Mouse (Mus musculus): ENCODE results near the gene Pgf. TPM values are rescaled to one million over a fixed set of nuclear protein-coding genes. Genes with fewer than 3 reads are reported as not detected.
A peak's percentile ranks its signal among the peaks of the same experiment; 100 is the strongest.

Gene Pgf
- total and polyA plus RNA-seq, 2 experiments from 2014 or later: 3.6 to 5.0 TPM

DNA sequence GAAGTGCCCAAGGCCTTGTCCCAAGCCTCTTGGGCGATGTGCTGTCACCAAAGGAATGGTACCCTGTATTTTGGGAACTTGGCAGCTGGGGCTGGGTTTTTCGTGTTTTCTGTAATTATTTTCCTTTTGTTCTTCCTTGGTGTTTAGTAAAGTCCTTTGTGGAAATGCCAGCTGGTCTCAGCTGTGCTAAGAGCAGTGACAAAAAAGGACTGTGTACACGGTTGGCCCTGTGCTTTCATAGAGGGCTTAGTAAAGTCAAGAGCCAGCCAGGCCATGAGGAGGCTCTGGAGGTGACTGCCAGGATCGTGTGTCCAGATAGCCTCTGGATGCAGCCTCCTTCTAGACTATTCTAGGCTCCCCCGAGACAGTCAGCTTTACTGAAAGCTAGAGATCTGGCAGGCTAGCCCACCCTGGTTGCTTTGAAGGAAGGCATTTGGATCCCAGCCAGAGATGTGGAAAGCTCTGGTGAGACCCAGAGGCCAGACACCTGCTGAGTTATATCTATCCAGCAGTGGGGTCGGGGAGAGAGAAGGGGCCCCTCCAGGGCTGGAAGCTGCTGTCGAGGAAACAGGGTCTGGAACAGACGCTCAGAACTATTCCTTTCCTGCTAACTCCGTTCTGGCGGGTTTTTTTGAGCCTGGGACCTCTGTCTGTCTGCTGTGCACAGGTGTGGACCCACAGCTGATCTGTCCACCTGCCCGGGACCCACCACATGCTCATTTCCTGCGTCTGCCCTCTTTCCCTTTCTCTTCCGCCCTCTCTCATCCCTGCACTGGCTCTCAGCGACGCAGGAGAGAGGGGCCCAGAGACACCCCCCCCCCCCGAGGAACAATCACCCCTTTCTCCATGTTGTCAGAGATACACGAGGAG is 4.1 kb upstream of the Pgf start:
- WGBS: 19% methylated on average over 16 of the region's 17 CpGs
- ATAC-seq (ENCODE audit: insufficient read depth, low read depth) (no peak), DNase-seq (ENCODE audit: low spot score) (no peak)
- H3K4me3 ChIP-seq (ENCODE audit: low read depth, low read length): no peak overlapping the region
- no peaks in the 10 kb centered on the region for H3K36me3 ChIP-seq (replicated peaks; ENCODE audit: control insufficient read depth, insufficient read depth, low read length)
- no peak overlapping the region for H3K27ac ChIP-seq (ENCODE audit: low read depth)
- no peaks in the 10 kb centered on the region for H3K9me3 ChIP-seq (replicated peaks; ENCODE audit: control insufficient read depth, low read length)
- H3K4me2 ChIP-seq (ENCODE audit: low read depth, low read length): no peak overlapping the region
- H3K27me3 ChIP-seq (ENCODE audit: control insufficient read depth, insufficient read depth, low read length): 0 out of 2 replicates have a peak, but pooled peaks cover 4% of the 10 kb centered on the region
- TF ChIP-seq EP300 (IDR thresholded peaks at IDR 0.05; ENCODE audit: low read depth) (no peak), CTCF (IDR thresholded peaks at IDR 0.05; ENCODE audit: low read depth) (no peak)
- H3K9ac ChIP-seq (replicated peaks; ENCODE audit: low read depth, low read length): no peak overlapping the region
- peaks cover 22% of the 10 kb centered on the region for H3K4me1 ChIP-seq (ENCODE audit: control insufficient read depth, insufficient read depth)

DNA sequence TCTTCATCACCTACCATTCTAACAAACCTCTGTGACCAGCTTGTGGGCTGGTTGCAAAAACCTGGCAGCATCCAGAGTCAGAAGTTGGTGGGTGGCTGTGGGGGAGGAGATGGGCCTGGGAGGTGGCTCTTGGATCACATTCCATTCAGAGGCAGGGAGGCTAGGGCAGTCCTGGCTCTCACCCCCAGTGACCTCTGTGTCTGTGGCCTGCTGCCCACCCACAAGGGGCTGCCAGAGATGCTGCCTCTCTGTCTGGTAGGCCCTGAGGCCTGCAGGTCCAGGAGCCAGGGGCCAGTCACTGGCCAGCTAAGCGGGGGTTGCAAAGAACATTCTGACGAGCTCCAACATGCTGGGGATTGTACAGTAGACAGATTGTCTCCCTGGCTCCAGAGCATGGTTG is 704 bp upstream of the Pgf start:
- DNase-seq (ENCODE audit: low spot score): no peak
- no peak for ATAC-seq (ENCODE audit: insufficient read depth, low read depth)
- H3K36me3 ChIP-seq (replicated peaks; ENCODE audit: control insufficient read depth, insufficient read depth, low read length): no peaks in the 10 kb centered on the region
- no peak overlapping the region for H3K9ac ChIP-seq (replicated peaks; ENCODE audit: low read depth, low read length)
- no peak overlapping the region for H3K27ac ChIP-seq (ENCODE audit: low read depth)
- H3K4me3 ChIP-seq (ENCODE audit: low read depth, low read length): no peak overlapping the region
- 0 out of 2 replicates have a peak, but pooled peaks cover 4% of the 10 kb centered on the region for H3K27me3 ChIP-seq (ENCODE audit: control insufficient read depth, insufficient read depth, low read length)
- H3K4me1 ChIP-seq (ENCODE audit: control insufficient read depth, insufficient read depth): peaks cover 29% of the 10 kb centered on the region
- no peaks in the 10 kb centered on the region for H3K9me3 ChIP-seq (replicated peaks; ENCODE audit: control insufficient read depth, low read length)
- no peak overlapping the region for H3K4me2 ChIP-seq (ENCODE audit: low read depth, low read length)
- no peak for TF ChIP-seq CTCF (IDR thresholded peaks at IDR 0.05; ENCODE audit: low read depth)
- TF ChIP-seq EP300 (IDR thresholded peaks at IDR 0.05; ENCODE audit: low read depth): no peak
- 92% methylated on average over 2 of the region's 2 CpGs for WGBS

DNA sequence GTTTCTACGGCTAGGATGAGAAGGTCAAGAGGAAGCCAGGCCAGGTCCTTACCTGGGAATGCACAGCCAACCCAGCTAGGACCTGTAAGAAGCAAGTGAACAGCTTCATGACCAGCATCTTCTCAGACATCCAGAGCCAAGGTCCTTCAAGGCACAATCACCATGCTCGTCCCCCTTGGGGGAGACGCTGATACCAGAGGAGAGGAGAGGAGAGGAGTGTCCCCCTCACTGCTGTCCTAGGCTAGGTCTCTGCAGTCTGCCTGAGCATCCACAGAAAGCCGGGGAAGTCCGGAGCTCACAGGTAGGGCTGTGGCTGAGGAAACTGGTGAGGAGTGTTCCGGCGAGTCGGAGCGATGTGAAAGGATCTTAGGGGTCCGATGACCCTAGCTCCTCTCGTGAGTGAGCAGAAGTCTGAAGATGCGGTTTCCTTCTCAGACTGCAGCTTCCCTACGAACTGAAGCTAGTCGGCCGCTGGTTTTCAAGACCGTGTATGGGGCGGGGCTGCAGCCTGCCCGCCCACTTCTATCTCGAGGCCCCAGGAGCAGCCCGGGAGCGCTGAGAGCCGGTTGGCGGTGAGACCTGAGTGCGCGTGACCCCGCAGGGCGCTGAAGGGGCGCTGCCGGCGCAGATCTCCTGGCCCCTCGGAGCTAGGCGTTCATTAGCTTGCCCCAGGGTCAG is 605 bp downstream of the Pgf start:
- WGBS: 3% methylated on average over 32 of the region's 32 CpGs
- no peaks in the 10 kb centered on the region for H3K9me3 ChIP-seq (replicated peaks; ENCODE audit: control insufficient read depth, low read length)
- peak overlapping the region; percentile 36 for H3K4me3 ChIP-seq (ENCODE audit: low read depth, low read length)
- H3K4me2 ChIP-seq (ENCODE audit: low read depth, low read length): peak overlapping the region; percentile 60
- H3K9ac ChIP-seq (replicated peaks; ENCODE audit: low read depth, low read length): peak overlapping the region; percentile 6; the same call in 1 of the 2 replicates
- H3K4me1 ChIP-seq (ENCODE audit: control insufficient read depth, insufficient read depth): peaks cover 24% of the 10 kb centered on the region
- no peak for TF ChIP-seq EP300 (IDR thresholded peaks at IDR 0.05; ENCODE audit: low read depth)
- no peak for TF ChIP-seq CTCF (IDR thresholded peaks at IDR 0.05; ENCODE audit: low read depth)
- H3K27ac ChIP-seq (ENCODE audit: low read depth): no peak overlapping the region
- H3K36me3 ChIP-seq (replicated peaks; ENCODE audit: control insufficient read depth, insufficient read depth, low read length): no peaks in the 10 kb centered on the region
- peak; percentile 56 for DNase-seq (ENCODE audit: low spot score)
- ATAC-seq (ENCODE audit: insufficient read depth, low read depth): 0 out of 2 replicates have a peak, but pooled peaks have one; percentile 20
- 0 out of 2 replicates have a peak, but pooled peaks cover 4% of the 10 kb centered on the region for H3K27me3 ChIP-seq (ENCODE audit: control insufficient read depth, insufficient read depth, low read length)

DNA sequence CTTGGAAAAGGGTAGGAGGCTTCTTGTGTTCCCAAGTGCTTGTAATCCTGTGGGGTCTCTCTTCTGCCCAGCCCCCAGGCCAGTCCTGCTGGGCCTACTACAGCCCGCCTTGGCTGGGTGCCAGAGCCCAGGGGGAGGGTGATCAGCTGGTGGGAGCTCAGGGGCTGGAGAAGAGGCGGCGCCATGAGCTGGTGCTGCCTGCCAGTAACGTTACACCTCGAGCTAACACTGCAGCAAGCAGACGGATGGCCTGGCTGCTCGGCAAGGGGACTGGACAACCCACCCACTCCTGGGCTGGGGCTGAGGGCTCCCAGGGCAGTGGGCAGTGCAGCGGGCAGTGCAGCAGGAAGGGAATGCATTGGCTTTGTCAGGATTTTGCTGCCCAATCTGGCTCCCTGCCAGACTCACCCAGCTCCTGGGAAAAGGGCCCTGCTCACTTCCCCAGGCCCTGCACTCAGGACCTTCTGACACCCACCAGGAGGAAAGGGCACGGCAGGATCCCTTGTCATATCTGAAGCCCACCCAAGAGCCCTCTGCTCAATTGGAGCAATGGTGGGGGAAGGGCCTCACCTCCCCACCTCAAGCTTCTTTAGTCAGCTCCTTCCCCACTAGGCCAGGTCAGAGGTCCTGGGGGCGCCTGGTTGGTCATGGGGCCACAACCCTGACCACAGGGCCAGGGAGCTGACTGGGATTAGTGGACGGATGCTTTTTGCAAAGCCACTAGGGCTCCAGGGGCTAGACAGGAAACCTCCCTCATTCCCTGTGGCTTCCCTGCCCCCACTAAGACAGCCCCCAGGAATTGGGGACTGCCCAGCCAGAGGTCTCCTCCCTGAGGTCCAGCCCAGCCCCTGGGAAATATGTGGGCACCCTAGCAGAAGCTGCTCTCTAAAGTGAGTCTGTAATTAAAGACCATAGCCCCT is 1.4 kb downstream of the Pgf start:
- peak; percentile 47 for ATAC-seq (ENCODE audit: insufficient read depth, low read depth)
- TF ChIP-seq EP300 (IDR thresholded peaks at IDR 0.05; ENCODE audit: low read depth) (no peak), CTCF (IDR thresholded peaks at IDR 0.05; ENCODE audit: low read depth) (no peak)
- peak overlapping the region; percentile 60 for H3K4me2 ChIP-seq (ENCODE audit: low read depth, low read length)
- H3K36me3 ChIP-seq (replicated peaks; ENCODE audit: control insufficient read depth, insufficient read depth, low read length): no peaks in the 10 kb centered on the region
- peaks cover 20% of the 10 kb centered on the region for H3K4me1 ChIP-seq (ENCODE audit: control insufficient read depth, insufficient read depth)
- H3K9ac ChIP-seq (replicated peaks; ENCODE audit: low read depth, low read length): peak overlapping the region; percentile 6; the same call in 1 of the 2 replicates
- H3K9me3 ChIP-seq (replicated peaks; ENCODE audit: control insufficient read depth, low read length): no peaks in the 10 kb centered on the region
- DNase-seq (ENCODE audit: low spot score): no peak
- H3K27me3 ChIP-seq (ENCODE audit: control insufficient read depth, insufficient read depth, low read length): 0 out of 2 replicates have a peak, but pooled peaks cover 4% of the 10 kb centered on the region
- no peak overlapping the region for H3K27ac ChIP-seq (ENCODE audit: low read depth)
- H3K4me3 ChIP-seq (ENCODE audit: low read depth, low read length): peak overlapping the region; percentile 36
- WGBS: 20% methylated on average over 11 of the region's 11 CpGs
